Mouse (Mus musculus): Measurements from ENCODE around the gene Tuba1a.
"Not testable (repeated sequence)": the region's sequence is repeated elsewhere in the genome, so short reads cannot be mapped to it uniquely, and the experiment has no call there.

The Tuba1a gene

DNA sequence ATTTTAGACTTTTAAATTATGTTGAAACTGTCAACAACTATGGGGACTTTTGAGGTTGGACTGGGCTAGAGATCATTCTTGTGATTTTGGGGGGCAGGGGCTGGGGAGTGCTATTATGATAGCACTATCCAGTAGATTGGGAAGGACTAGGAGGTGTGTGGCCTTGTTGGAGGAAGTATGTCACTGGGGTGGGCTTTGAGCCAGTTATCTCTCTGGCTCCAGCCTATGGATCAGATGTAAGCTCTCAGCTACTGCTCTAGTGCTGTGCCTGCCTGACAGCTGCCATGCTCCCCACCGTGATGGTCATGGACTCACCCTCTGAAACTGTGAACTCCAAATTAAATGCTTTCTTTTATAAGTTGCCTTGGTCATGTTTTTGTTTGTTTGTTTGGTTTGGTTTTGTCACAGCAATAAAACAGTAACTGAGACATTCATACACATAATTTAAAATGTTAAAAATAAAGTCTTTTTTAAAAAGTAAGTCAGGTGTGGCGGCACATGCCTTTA, 30.4 kb downstream of the Tuba1a start:
- no peak for DNase-seq (ENCODE audit: low spot score)

GRCm38 (mm10) chr15:98922581-98922980, 30.9 kb downstream of the Tuba1a start:
- DNase-seq (ENCODE audit: low spot score): no peak

DNA sequence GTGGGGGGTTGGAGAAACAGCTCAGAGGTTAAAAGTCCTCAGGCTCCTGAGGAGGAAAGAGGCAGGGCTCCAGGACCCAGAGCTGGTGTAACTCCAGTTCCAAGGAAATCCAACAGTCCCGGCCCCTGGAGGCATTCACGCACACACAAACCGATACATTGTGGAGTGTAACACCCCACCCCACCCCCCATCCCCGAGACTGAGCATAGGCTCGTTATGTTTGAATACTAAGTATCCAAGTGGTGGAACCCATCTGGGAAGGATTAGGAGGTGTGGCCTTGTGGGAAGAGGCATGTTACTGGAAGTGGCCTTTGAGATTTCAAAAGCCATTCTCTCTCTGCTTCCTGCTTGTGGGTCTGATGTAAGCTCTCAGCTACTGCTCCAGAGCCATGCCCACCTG, 32.0 kb downstream of the Tuba1a start:
- no peak for DNase-seq (ENCODE audit: low spot score)

- DNase-seq (ENCODE audit: low spot score): not testable (repeated sequence)
Observed at GRCm38 (mm10) chr15:98918499-98918895, 35.0 kb downstream of the Tuba1a start.

DNA sequence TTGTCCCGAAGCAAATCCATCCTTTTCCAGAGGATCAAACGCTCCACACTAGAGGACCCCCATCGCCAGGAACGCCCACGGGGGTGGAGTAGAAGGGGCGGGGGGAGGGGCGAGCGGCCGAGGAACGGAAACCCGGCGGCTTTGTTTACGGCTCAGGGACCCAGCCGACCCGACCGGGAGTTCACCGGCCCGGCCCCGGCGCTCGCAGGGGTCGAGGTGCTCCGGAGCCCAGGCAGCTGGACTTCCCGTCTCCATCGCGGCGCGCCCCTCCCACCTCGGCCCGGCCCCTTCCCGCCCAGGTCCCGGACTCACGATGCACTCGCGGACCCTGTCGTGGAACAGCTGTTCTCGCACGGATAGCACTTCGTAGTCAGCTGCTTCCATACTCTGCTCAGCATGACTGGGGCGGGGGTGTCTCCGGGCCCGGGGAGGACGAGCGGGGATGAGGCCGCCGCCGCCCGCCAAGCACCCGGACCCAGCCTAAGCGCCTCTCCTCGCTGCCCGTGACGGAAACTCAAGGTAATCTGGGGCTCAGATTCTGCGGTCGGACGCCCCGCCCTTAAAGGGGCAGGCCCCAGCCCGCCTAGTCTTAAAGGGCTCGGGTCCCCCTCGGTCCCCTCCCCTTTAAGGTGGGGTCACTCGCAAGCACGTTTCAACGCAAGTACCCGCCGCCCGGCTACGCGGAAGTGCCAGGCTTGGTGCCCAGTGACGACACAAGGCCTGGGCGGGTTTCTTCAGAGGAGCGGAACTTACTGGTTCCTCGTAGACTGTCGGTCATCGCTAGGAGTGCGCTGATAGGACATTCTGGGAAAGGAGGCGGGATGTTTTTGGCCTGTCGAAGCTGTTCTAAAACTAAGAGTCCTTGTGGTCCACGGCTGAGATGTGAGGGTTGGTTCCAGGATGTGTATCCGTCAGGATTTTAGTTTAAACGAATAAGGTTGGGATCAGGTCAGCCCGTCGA, 35.7 kb downstream of the Tuba1a start, which contains the start of gene Lmbr1l:
Gene Lmbr1l, minus strand, starts transcription at position 694 of the 961 bp plus-strand sequence.
- DNase-seq (ENCODE audit: low spot score): peak; percentile 99

DNA sequence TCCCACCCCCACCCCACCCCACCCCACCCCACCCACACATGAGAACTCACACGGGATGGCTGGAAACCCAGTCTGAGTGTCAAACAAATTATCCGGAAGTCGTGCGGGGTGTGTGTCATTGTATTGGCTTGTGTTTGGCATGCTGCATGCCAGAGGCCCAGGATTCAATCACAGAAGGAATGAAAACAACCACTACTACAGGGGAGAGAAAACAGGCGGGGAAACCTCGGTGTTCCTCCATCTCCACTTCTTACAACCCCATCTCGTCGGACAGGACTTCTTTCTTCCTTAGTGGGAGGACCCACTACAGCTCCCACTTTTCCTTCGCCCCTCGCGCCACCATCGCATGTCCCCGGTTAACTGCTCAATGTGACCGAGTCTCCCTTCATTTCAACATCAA, 36.4 kb downstream of the Tuba1a start:
- DNase-seq (ENCODE audit: low spot score): no peak

GRCm38 (mm10) chr15:98916016-98916415, 37.5 kb downstream of the Tuba1a start:
- DNase-seq (ENCODE audit: low spot score): no peak

- DNase-seq (ENCODE audit: low spot score): no peak
Observed at GRCm38 (mm10) chr15:98914903-98915302, 38.6 kb downstream of the Tuba1a start.

GRCm38 (mm10) chr15:98904692-98905091, 48.8 kb downstream of the Tuba1a start:
- no peak for DNase-seq (ENCODE audit: low spot score)

DNA sequence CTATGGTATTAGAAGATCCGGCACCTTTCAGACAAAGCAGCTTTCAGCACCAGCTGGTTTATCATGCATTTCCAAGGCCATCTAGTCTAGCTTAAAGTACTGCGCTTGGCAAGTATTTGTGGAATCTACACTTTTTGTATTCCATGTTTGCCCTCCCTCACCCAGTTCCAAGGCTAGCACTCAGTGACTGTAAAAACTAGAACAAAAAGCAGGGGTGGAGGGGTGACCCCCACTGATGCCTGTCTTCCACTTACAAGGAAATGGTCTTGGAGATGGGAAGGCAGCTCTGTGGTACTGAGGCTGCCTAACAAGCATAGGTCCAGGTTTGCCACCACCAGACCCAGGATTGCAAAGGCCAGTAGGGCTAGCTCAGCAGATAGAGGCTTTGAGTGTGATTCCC, 50.9 kb downstream of the Tuba1a start:
- no peak for DNase-seq (ENCODE audit: low spot score)

DNA sequence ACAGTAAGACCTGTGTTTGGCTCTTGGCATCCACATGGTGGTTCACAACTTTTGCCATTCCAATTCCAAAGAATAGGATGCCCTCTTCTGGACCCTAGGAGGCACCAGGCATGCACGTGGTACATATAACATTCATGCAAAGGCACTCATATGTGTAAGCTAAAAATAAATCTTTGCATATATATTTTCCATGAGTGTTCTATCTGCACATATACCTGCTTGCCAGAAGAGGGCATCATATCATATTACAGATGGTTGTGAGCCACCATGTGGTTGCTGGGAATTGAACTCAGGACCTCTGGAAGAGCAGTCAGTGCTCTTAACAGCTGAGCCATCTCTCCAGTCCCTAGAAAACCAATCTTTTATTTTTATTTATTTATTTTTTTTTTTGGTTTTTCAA, 52.0 kb downstream of the Tuba1a start:
- DNase-seq (ENCODE audit: low spot score): no peak
